Mouse (Mus musculus) cortical plate, adult 2 months (tissue): ENCODE data around the gene Pecr. TPM values are rescaled to one million over a fixed set of nuclear protein-coding genes. Genes with fewer than 3 reads are reported as not detected.
A peak's percentile ranks its signal among the peaks of the same experiment; 100 is the strongest.

Experiments used
- H3K27ac ChIP-seq: fragments of 200-500 bp; 2 replicates; pipeline ENCODE4 v1.5.1; 2012; ENCODE audit warnings: low read length, control low read depth, inconsistent platforms; ENCODE audit not compliant: insufficient read depth
- H3K4me1 ChIP-seq: fragments of 200-500 bp; 2 replicates; pipeline ENCODE4 v1.6.1; 2011; ENCODE audit warnings: low read length; ENCODE audit not compliant: control insufficient read depth, insufficient read depth
- H3K4me3 ChIP-seq: fragments of 200-500 bp; 2 replicates; pipeline ENCODE4 v1.5.1; 2011; ENCODE audit warnings: mild to moderate bottlenecking, low read length, control low read depth; ENCODE audit not compliant: insufficient read depth
- CTCF ChIP-seq: fragments of 200-500 bp; IDR thresholded peaks from 2 replicates; pipeline ENCODE4 v1.5.1; 2011; ENCODE audit warnings: mild to moderate bottlenecking, control low read depth, low read length; ENCODE audit not compliant: insufficient read depth; ENCODE audit errors: extremely low read depth
- POLR2A ChIP-seq: fragments of 200-500 bp; IDR thresholded peaks from 2 replicates; pipeline ENCODE4 v1.6.1; 2011; ENCODE audit warnings: mild to moderate bottlenecking, low read length, control low read depth; ENCODE audit not compliant: insufficient read depth; ENCODE audit errors: extremely low read depth
- polyA plus RNA-seq: library from polyadenylated mRNA; depleted of rRNA; stranded (reverse); fragments of >200 nt; gene quantifications from 2 replicates; pipeline ENCODE4 v1.2.3, GENCODE M21; 2012

Pecr gene
- polyA plus RNA-seq, 1 experiment: 7.4 TPM

DNA sequence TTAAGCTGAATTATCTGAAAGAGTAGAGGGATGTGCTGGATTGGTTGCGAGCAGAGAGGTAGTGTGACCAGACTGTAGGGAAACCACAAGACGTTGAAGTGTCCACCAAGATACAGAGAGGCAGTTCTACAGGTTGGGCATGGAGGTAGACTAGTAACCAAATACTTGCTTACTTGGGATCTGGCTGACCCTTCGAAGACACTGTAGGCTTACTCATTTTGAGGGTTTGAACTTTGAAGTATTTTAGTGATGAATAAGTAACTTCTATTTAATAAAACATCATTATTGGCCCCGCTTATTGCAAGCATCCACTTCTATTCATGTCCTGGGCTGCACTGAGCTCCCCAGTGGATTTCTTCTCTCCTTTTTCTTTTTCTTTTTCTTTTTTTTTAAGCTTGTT, 7.3 kb upstream of the Pecr start:
- Histone ChIP-seq H3K4me1 (peaks cover 2% of the 10 kb centered on the region; the same call in 1 of the 2 replicates), H3K27ac (no peak overlapping the region), H3K4me3 (no peak overlapping the region)
- TF ChIP-seq POLR2A (no peak), CTCF (no peak)

DNA sequence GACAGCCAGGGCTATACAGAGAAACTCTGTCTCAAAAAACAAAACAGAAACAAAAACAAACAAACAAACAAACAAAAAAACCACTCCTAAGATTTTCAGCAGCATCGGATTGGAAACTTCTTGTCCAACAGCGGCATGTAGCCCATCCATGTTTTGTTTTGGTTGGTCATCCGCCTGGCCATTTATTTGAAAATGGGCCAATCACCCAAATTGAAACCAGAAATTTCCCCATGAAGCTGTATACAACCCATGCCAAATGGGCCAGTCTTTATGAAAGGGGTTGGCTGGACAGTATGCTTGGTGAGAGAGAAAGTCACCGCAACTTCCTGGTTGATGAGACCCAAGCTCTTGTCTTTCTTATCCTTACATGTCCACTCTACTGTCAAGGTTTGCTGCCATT, 6.8 kb upstream of the Pecr start:
- no peak overlapping the region for H3K27ac ChIP-seq
- TF ChIP-seq POLR2A: no peak
- TF ChIP-seq CTCF: no peak
- no peak overlapping the region for H3K4me3 ChIP-seq
- peaks cover 2% of the 10 kb centered on the region; the same call in 1 of the 2 replicates for H3K4me1 ChIP-seq

DNA sequence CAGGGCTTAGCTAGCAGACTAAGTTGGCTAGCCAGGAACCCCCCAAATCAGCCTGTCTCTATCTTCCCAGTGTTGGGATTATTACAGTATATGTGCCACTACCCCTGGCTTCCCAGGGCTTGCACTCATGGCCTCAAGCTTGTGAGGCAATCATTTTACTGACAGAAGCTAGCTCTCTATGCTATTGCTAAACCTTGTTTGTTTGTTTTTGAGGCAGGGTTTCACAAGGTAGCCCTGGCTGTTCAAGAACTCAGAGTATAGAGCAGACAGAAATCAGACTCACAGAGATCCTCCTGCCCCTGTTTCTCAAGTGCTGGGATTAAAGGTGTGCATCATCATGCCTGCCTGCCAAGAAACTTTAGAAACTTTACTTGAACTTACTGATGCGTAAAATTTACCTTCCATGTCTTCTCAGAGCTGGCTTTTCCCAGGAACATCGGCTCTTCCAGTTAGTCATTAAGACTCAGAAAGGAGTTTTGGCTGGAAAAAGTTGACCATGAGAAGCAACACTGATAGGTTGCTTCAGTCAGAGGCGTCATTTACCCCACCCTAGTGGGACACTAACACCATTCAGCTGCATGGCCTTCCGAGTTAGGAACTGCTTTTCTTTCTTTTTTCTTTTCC, 4.5 kb upstream of the Pecr start:
- no peak overlapping the region for H3K27ac ChIP-seq
- TF ChIP-seq POLR2A: no peak
- no peak for TF ChIP-seq CTCF
- H3K4me3 ChIP-seq: no peak overlapping the region
- peaks cover 2% of the 10 kb centered on the region; the same call in 1 of the 2 replicates for H3K4me1 ChIP-seq

DNA sequence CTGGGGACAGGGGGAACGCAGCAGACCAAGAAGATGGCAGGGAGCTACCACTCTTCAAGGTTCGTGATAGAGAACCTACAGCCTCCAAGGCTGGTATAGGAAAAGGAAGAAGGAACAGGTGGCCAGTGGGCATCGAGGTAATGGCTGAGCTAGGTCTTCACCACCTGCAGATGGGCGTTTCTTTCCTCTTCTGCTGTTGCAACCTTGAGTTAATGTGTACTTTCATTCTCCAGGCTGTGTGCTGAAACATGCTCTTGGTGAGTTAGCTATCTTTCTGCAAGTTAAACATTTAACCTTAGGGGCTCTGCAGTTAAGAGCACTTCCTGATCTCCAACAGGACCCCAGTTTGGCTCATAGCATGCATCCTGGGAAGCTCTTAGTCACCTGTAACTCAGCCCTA, 3.8 kb upstream of the Pecr start:
- Histone ChIP-seq H3K4me3 (no peak overlapping the region), H3K27ac (no peak overlapping the region), H3K4me1 (peaks cover 2% of the 10 kb centered on the region; the same call in 1 of the 2 replicates)
- TF ChIP-seq POLR2A: no peak
- no peak for TF ChIP-seq CTCF

DNA sequence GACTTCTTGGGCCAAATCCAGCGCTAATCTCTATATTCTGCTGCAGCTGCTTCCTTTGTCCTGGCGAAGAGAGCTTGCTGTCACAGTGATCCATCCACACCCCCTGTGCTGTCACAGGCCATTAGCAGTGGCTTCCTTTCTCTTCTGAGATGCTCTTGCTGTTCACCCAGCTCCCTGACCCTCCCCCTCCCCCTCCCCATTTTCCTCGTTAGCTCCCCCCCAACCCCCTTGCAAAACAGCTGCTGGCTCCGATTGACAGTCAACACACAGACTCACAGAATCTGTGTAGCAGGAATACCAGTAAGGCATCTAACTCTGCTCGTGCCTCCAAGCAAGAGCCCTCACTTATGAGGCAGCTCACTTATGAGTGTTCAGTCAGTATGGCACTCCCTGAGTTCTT, 2.8 kb upstream of the Pecr start:
- no peak for TF ChIP-seq POLR2A
- TF ChIP-seq CTCF: no peak
- H3K4me1 ChIP-seq: peaks cover 2% of the 10 kb centered on the region; the same call in 1 of the 2 replicates
- H3K27ac ChIP-seq: no peak overlapping the region
- no peak overlapping the region for H3K4me3 ChIP-seq

DNA sequence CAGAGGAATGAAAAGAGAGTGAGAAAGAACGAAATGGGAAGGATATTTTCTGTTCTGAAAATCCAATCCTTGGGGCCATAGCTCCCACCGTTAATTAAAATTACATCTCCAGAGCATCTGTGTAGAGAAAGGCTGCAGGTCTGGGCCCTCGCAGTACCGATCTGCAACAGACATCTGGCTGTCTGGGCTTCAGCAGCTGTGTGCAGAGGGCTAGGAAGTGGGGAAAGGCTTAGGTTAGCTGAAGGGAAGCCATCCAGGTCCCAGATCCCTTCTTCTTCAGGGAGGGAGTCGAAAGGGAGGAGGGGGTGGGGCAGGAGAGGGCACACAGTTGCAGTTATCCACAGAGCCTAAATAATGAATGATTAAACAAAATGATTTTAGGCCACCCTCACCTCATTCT, 425 bp upstream of the Pecr start:
- H3K4me1 ChIP-seq: peaks cover 2% of the 10 kb centered on the region; the same call in 1 of the 2 replicates
- no peak overlapping the region for H3K27ac ChIP-seq
- peak overlapping the region; percentile 70 for H3K4me3 ChIP-seq
- TF ChIP-seq POLR2A (no peak), CTCF (no peak)

DNA sequence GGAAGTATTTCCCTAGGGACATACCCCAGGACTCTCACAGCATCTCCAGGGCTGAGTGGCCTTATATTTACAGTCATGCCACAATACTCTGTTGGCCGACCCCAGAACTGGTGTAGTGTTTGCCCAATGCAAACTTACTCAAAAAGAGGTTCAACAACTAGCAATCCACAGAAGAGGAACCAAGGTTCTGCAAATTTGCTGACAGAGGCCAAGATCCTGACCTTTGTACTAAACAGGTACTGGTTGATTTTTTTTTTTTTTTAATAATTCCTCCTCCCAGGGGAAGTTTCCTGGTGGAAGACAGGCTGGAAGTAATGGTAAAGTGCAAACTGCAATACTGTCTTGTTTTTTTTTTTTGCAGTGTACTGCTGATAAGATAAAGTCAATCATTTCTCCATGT, 1.5 kb downstream of the Pecr start:
- H3K27ac ChIP-seq: no peak overlapping the region

DNA sequence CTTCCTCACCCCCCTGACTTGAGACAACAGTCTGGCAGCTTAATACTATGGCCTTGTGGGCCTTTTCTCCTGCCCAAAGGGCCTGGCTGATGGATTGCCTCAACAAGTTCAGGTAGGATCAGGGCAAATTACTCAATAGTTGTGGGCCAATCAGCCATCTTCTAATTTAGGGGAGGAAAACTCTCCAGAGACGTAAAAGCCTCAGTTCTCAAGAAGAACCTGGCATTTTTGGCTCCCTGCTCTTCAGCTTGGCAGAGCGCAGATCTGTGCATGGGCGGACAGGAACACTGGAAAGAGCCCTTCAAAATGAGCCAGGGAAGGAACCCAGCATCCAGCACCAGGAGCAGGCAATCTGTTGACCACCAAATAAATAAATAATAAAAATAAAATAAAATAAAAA, 6.0 kb downstream of the Pecr start:
- no peak overlapping the region for H3K27ac ChIP-seq
- H3K4me1 ChIP-seq: no peaks in the 10 kb centered on the region
- no peak for TF ChIP-seq CTCF
- no peak for TF ChIP-seq POLR2A
- H3K4me3 ChIP-seq: no peak overlapping the region

More for the DNA sequence above, 1.5 kb downstream of the Pecr start:
- TF ChIP-seq POLR2A: no peak
- no peak for TF ChIP-seq CTCF
- H3K4me1 ChIP-seq: peaks cover 2% of the 10 kb centered on the region; the same call in 1 of the 2 replicates
- H3K4me3 ChIP-seq: no peak overlapping the region

DNA sequence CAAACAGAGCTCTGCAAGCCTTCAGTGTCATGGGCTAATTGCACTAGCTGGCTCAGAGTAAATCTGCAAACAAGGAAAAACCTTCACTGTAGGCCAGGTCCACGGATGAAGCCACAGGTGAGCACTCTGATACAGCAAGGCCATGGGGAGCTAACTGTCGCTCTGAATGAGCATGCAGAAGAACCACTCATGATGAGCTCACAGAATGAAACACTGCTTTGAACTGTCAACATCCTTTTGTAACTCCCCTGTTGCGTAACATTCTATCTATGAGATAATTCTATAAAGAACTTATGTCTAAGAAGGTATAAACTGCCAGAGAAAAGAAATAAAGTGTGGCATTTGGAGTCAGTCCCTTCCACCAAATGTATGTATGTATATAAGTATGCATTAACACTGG, 21.0 kb downstream of the Pecr start:
- H3K27ac ChIP-seq: no peak overlapping the region
- TF ChIP-seq CTCF (no peak), POLR2A (no peak)
- no peaks in the 10 kb centered on the region for H3K4me1 ChIP-seq
- no peak overlapping the region for H3K4me3 ChIP-seq
